Mouse (Mus musculus): ENCODE results near the gene Ppp5c.

Gene Ppp5c

GRCm38 (mm10) chr7:17011909-17012590, 15.7 kb downstream of the Ppp5c start:
- peak; percentile 67 for DNase-seq

GRCm38 (mm10) chr7:17010010-17010347, 17.7 kb downstream of the Ppp5c start:
- DNase-seq, result no peak

DNA sequence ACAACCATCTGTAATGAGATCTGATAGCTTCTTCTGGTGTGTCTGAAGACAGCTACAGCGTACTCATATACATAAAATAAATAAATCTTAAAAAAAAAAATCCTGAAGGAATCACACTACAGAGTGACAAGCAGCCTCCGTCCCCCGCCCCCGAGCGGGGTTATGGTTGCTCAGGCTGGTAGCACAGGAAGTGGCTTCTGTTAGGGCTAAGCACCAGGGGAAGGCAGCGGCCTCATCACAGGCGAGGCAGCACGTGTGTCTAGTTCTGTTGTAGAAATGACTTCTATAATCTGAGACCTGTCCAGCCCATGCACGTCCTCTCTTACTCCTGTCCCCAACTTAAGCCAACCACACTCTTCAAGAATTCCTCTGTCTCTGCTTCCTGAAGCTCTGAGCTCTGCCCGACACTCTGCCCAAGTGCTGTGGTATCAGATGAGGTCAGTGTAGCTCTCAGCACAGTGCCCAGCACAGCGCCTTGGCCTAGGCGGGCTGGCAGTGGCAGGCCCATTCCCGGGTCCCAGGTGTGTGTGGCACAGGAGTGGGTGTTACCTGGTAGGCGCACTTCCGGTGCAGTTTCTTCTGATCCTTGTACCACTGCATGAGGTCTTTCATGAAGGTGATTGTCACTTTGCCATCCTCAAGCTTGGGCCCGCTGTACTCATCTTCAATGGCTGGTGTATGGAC, 18.3 kb downstream of the Ppp5c start:
- DNase-seq, result no peak

DNA sequence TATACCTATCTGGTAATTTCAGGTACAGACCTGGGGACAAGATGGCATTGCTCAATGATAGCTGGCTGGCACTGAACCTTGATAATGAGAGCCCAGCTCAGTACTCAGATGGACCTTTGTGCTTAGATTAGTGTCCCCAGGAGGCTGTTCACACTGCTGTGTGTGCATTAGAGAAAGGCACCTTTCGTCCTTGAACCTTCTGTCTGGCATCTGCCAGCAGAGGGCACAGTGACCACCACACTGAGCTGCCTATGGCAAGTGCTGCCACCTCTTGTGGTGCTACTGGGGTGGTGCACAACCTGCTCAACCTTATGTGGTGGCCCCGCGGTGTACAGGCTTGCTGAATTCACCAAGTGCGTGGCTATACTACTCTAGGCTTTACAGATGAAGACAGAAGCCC, 20.4 kb downstream of the Ppp5c start:
- DNase-seq, result peak; percentile 54

- peak; percentile 64 for DNase-seq
These were observed 23.0 kb downstream of the Ppp5c start for GRCm38 (mm10) chr7:17004716-17005115.

- DNase-seq, result peak; percentile 89
These were observed 24.3 kb downstream of the Ppp5c start for GRCm38 (mm10) chr7:17003230-17003960.

DNA sequence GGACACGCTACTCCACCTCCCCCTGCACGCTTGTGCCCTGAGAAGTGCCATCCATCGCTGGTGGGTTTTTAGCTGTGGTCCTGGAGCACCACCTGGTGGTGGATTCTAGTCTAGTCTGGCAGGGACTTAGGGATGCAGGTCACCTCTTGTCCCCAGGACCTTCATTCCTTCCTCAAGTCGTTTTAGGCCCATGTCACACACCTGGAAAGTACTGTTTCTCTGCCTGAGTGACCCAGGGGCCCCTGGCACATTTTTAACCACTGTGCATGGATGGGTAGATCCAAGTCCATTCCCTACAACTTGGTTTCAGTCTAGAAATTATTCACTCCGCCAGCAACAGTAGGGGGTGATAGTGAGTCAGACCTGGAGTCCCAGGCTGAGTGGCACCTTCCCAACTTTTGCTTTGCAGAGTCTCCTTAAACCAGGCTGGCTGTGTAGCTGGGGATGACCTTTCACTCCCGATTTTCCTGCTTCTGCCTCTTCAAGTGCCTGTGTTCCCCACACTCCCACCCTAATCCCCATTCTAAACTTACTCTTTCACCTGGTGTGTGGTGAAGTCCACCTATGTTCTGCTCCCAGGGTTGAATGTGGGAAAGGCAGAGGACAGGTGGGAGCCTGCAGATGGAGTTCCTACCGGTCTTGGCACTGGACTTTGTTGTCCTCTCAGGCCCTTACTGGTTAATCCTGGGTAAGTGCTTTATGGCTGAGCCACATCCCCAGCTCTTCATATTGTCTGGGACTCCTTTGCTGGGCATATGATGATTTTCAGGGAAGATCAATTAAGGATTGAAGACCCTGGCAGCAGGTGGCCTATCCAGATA, 25.1 kb downstream of the Ppp5c start:
- peak; percentile 94 for DNase-seq

DNA sequence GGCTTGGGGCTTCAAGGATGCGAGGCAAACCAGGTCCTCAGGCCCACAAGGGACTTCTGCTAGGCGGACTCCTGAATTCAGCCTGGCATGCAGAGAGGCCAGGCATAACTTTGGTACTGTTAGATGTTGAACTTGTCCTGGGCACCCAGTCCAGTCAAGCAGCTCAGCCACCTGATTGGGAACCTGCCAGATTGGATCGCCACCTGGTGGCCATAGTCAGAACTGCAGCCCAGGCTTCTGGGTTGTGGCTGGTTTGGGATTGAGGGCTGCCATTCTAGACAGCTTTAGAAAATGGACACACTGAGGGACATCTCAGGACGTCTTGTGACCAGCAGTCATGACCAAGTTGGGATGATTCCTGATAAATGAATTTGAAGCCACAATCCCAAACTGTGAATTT, 28.1 kb downstream of the Ppp5c start:
- DNase-seq, result peak; percentile 94

DNA sequence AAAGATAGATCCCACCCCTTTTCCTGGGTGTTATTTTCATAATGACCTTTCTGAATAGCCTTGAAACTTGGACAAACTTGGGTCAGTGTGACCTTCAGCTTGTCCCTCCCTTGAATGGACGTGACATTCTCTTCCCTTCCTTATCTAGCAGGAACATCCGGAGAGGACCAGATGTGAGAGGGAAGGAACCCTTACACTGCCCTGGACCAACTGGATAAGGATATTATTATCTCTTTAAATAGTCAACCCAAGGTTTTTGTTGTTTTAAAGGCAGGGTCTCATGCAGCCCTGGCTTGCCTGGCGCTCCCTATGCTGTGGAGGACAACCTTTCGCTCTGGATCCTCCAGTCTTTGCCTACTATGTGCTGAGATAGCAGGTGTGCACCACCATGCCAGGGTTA, 28.5 kb downstream of the Ppp5c start:
- no peak for DNase-seq

DNA sequence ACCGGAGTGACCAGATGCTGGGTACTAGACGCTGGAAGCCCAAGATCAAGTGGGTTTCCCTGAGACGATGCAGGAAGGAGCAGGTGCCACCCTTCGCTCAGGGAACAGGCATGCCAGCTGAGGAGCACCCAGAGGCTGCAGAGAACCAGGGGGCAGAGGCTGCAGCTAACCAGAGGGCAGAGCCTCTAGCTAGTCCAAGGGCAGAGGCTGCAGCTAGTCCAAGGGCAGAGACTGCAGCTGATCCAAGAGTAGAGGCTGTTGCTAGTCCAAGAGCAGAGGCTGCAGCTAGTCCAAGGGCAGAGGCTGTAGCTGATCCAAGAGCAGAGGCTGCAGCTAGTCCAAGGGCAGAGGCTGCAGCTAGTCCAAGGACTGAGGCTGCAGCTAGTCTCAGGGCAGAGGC, 32.4 kb downstream of the Ppp5c start:
- DNase-seq, result no peak

GRCm38 (mm10) chr7:16994400-16994799, 33.3 kb downstream of the Ppp5c start:
- no peak for DNase-seq

GRCm38 (mm10) chr7:16993651-16994399, 33.9 kb downstream of the Ppp5c start:
- no peak for DNase-seq

GRCm38 (mm10) chr7:16992451-16992807, 35.3 kb downstream of the Ppp5c start, which contains the start of gene Ccdc8:
Gene Ccdc8, plus strand, starts transcription at chr7:16992708.
- no peak for DNase-seq

DNA sequence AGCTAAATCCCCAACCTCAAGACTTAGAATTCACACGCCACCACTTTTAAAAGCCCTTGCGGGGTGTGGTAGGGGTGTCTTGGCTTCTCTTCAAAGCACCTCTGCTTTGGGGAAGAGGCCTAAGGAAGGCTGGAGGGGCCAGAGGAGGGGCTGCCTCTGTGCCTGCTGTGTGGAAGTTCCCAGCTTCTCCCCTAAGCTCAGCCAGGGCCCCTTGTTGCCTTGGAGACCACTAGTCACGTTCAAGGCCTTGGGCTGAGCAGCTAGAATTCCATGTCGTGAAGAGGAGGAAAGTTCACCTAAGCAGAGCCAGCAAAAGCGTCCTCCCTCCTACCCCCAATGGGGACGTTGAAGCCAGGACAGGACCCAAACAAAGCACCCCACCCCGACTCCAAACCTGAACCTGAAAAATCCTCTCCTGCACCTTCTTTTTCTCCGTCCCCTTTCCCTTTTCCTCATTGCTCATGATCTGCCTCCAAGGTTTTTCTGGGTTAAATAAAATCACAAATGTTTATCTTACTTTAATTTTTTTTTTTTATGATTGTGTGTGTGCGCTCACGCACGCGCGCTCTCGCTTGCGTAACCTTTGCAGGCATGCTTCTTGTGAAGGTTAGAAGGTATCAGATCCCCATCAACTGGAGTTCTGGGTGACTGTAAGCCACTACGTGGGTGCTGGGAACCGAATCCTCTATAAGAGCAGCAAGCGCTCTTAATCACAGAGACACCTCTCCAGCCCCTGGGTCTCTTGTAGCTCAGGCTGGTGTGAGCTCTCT, 35.9 kb downstream of the Ppp5c start:
- DNase-seq, result no peak

DNA sequence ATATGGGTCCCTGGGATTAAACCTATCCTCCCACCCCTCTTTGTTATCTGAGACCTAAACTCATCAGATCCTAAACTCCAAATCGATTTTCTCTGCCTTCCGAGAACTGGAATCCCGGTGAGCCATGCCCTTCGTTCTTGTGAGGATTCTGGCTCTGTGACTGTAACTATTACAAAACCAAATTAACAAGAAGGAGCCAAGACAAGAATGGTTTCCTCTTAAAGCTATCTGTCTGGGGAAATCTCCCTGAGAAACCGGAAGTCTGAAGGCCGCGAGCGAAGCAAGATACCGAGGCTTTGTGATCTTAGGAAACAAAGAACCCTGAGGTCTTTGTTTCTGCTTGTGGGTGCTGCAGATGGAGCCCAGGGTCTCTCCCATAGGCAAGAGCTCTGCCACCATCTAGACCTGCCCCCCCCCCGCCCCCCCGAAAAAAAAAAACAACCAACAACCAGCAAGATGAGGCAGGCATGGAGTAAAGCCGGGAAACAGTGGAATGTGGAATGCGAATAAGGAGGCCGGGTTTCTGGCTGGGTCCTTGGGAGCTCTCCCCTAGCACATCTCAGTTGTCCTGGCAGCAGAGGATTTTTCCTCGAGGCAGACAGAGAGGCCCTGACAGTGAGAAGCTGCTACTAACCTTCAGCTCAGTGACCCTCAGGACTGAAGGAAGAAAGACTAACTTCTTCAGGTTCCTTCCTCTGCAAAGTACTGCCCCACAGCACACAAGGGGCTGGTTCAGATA, 37.5 kb downstream of the Ppp5c start:
- DNase-seq, result no peak

DNA sequence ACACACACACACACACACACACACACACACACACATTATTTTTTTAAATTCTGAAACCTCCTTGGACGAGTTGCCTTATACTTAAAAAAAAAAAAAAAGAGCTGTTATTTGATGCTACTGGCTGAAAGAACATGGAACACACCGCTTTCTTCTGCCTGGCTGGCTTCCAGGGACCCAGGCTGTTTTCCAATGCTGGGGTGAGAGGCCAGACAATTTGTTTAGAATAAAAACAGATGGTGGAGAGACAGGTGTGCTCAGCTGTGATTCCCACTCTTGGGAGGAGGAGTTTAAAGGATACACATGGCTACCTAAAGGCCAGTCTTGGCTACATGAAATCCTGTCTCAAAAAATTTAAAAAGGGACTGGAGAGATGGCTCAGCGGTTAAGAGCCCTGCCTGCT, 39.3 kb downstream of the Ppp5c start:
- no peak for DNase-seq

DNA sequence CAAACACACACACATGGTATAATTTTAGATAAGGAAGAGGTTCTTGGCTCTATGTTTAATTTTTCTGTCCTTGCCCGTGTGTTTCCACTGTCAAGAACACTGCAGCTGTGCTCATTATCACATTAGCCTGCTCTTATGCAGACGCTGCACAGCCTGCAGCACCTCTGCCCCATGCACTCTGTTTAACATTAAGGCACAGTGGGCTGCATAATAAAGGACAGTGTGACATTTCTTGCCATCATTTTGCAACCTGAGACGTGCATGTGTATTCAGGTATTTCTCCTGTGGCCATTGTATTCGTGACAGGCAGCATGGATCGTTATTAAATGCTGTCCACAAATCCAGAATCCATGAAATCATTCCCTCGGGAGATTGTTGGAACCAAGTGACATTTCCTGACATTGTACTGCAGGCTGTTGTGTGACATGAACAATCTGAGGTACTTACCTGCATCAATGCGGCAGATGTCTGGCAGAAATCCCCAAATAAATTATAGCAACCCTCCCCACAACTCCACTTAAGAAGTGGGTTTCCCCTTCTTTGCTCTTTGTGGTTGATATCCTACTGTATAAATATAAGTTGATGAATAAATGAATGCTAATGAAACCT, 40.1 kb downstream of the Ppp5c start:
- no peak for DNase-seq

GRCm38 (mm10) chr7:16982859-16983568, 44.7 kb downstream of the Ppp5c start, which contains the start of gene Gm42372:
Gene Gm42372, plus strand, starts transcription at chr7:16983086.
- DNase-seq, result peak; percentile 89

GRCm38 (mm10) chr7:16980348-16980747, 47.4 kb downstream of the Ppp5c start:
- no peak for DNase-seq

DNA sequence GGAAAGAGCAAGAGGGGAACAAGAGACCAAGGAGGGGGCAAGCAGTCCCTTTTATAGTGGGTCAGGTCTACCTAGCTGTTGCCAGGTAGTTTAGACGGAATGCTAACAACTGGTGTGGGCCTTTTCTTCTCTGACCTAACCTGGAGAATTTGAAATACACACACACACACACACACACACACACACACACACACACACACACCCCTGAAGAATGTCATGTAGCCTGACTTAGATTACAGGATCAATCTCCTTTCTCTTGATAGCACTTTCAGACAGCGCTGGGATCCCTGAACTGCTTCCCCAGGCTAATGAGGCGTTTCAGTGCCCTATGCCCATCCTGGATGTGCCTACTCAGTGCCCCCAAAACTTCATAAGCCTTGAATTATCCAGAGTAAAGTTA, 49.1 kb downstream of the Ppp5c start:
- DNase-seq, result no peak
